Mouse (Mus musculus): ENCODE data around the gene Pigl.

DNA sequence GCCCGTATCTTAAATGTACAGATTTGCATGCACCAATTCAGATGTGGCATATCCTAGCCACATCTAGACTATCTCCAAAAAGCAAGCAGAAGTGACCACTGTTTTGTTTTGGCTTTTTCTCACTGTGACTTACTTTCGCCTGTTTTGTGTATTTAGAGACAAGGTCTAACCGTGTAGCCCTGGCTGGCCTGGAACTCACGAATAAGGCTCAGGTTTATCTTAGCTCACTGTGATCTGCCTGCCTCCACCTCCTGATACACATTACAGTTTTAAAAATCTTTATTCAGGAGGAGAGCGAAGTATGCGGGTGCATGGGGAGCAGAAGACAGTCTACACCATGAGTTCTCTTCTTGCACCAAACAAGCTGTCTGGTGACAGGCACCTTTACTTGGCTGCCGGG is 81.9 kb downstream of the Pigl start:
- no peak for TF ChIP-seq CTCF (IDR thresholded peaks at IDR 0.05; ENCODE audit: borderline replicate concordance, insufficient read depth, low read depth, low read length)
- TF ChIP-seq POLR2A (IDR thresholded peaks at IDR 0.05; ENCODE audit: borderline replicate concordance, insufficient read depth, low read length) = no peak

Data from cerebellum, adult 2 months (tissue).